In the genomic region with DNA sequence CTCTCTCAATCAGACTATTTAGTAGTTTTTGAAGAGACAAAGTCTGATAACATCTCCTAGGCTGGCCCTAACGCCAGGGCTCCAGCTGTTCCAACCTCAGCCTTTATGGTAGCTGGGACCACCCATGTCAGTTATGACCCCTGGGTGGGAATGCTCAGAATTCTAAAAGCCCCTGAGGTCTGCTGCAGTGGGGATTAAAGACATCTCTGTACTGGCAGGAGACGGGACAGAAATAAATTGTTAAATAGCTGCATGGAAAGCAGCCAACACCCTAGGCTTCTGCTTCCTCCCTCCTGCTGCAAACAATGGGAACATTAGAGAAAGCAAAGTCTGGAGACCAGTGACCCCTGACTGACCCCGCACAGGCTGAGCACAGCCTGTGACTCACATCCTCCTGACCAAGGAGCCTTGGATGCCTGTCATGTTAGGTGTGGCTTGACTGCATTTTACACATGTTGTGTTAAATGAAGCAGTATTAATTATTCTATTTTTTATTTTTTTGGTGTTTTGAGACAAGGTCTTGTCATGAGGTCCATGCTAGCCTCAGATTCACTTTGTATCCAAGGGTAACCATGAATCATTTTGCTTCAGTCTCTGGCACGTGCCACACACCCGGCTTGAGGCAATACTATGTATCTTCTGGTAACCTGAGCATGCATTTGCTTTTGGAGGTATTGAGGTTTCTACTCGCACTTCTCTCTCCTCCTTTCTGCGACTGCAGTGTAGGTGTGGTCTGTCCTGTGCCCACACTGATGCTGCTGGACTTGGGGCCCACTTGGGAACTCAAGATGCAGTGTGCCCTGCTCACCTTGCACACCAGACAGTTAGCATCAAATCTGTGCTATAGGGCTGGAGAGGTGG, we compare ENCODE assay signal across 8 mouse cellular contexts. TPM values are rescaled to one million over a fixed set of nuclear protein-coding genes. Genes with fewer than 3 reads are reported as not detected.
DNase-seq lines count a peak whose midpoint lies in the region; ATAC-seq lines count a peak whose summit lies in the region.

No protein-coding gene starts in this region.

- H3K4me2 ChIP-seq in embryonic facial prominence, embryonic 11.5 days (ENCODE audit: low read depth, low read length): no peak overlapping the region
- 0 out of 2 replicates have a peak overlapping the region, but pooled peaks have one; percentile 5 for H3K4me2 ChIP-seq in heart, embryonic 11.5 days
- H3K4me2 ChIP-seq in kidney, embryonic 15.5 days: no peak overlapping the region

- peak; percentile 90 for ATAC-seq in embryonic facial prominence, embryonic 11.5 days (replicated peaks; ENCODE audit: insufficient number of reproducible peaks, low FRiP score, low TSS enrichment, low read depth)
- peak; percentile 87 for ATAC-seq in heart, embryonic 11.5 days (replicated peaks; ENCODE audit: insufficient number of reproducible peaks, low FRiP score, low TSS enrichment)
- peak; percentile 95 for ATAC-seq in kidney, embryonic 15.5 days (replicated peaks; ENCODE audit: low FRiP score)

- H3K9me3 ChIP-seq in embryonic facial prominence, embryonic 11.5 days (replicated peaks; ENCODE audit: control insufficient read depth, low read length): no peaks in the 10 kb centered on the region; the same call in 1 of the 2 replicates
- H3K9me3 ChIP-seq in heart, embryonic 11.5 days (replicated peaks; ENCODE audit: control insufficient read depth, low read length): no peaks in the 10 kb centered on the region; the same call in 1 of the 2 replicates
- H3K9me3 ChIP-seq in kidney, embryonic 15.5 days (replicated peaks): no peaks in the 10 kb centered on the region

- no peak overlapping the region for H3K27ac ChIP-seq in embryonic facial prominence, embryonic 11.5 days (replicated peaks; ENCODE audit: low read depth, low read length)
- H3K27ac ChIP-seq in heart, embryonic 11.5 days (ENCODE audit: low read depth, low read length): peak overlapping the region; percentile 89
- H3K27ac ChIP-seq in kidney, embryonic 15.5 days: peak overlapping the region; percentile 90

- DNase-seq in NIH3T3 (ENCODE audit: low read depth): peak; percentile 94
- peak; percentile 63 for DNase-seq in embryonic facial prominence, embryonic 11.5 days (ENCODE audit: low spot score)
- peak; percentile 78 for DNase-seq in lung, postnatal 14 days
- DNase-seq in skeletal muscle tissue, adult 2 months (ENCODE audit: low read depth, low spot score): peak; percentile 86
- DNase-seq in cerebellum, adult 8-10 months: no peak
- no peak for DNase-seq in left cerebral cortex, adult 9 months (ENCODE audit: low spot score in 2 of 2)

- no peaks in the 10 kb centered on the region for H3K36me3 ChIP-seq in embryonic facial prominence, embryonic 11.5 days (replicated peaks; ENCODE audit: control insufficient read depth, insufficient read depth, low read depth, low read length)
- H3K36me3 ChIP-seq in heart, embryonic 11.5 days (ENCODE audit: control insufficient read depth, insufficient read depth, low read length): no peaks in the 10 kb centered on the region
- H3K36me3 ChIP-seq in kidney, embryonic 15.5 days: no peaks in the 10 kb centered on the region

- H3K4me1 ChIP-seq in embryonic facial prominence, embryonic 11.5 days (ENCODE audit: control insufficient read depth, insufficient read depth, low read length): no peaks in the 10 kb centered on the region
- H3K4me1 ChIP-seq in heart, embryonic 11.5 days (ENCODE audit: control insufficient read depth, insufficient read depth, low read length): peaks cover 8% of the 10 kb centered on the region
- H3K4me1 ChIP-seq in kidney, embryonic 15.5 days: peaks cover 16% of the 10 kb centered on the region

- H3K4me3 ChIP-seq in embryonic facial prominence, embryonic 11.5 days (ENCODE audit: low read depth, low read length): no peak overlapping the region
- H3K4me3 ChIP-seq in heart, embryonic 11.5 days (ENCODE audit: low read depth, low read length): no peak overlapping the region
- no peak overlapping the region for H3K4me3 ChIP-seq in kidney, embryonic 15.5 days (replicated peaks)

- 23% methylated on average over 7 of the region's 7 CpGs for WGBS in embryonic facial prominence, embryonic 11.5 days
- 32% methylated on average over 7 of the region's 7 CpGs for WGBS in heart, embryonic 11.5 days (ENCODE audit: insufficient replicate concordance)
- WGBS in kidney, embryonic 15.5 days: 9% methylated on average over 7 of the region's 7 CpGs

- H3K27me3 ChIP-seq in embryonic facial prominence, embryonic 11.5 days (ENCODE audit: control insufficient read depth, insufficient read depth, low read length): no peaks in the 10 kb centered on the region
- H3K27me3 ChIP-seq in heart, embryonic 11.5 days (ENCODE audit: control insufficient read depth, insufficient read depth, low read length): no peaks in the 10 kb centered on the region
- H3K27me3 ChIP-seq in kidney, embryonic 15.5 days: no peaks in the 10 kb centered on the region

- no peak overlapping the region for H3K9ac ChIP-seq in embryonic facial prominence, embryonic 11.5 days (replicated peaks; ENCODE audit: low read length)
- H3K9ac ChIP-seq in heart, embryonic 11.5 days (ENCODE audit: low read depth, low read length): no peak overlapping the region
- no peak overlapping the region for H3K9ac ChIP-seq in kidney, embryonic 15.5 days

RNA-seq across cellular contexts. Expression of a gene that starts 18.9 kb away (rescaled TPM):
- polyA plus RNA-seq in embryonic facial prominence, embryonic 11.5 days (2014; fragmentation: Nextera tagmentation; extraction: Ambion mirVana): 1,068 and 1,141 TPM in 2 replicates
- 1,014 and 1,054 TPM in 2 replicates for polyA plus RNA-seq in heart, embryonic 11.5 days (2014; fragmentation: Nextera tagmentation; extraction: Ambion mirVana)
- 1,011 and 1,156 TPM in 2 replicates for polyA plus RNA-seq in kidney, embryonic 15.5 days (2015; fragmentation: Nextera tagmentation; extraction: Ambion mirVana)

Comparison
In these comparisons a context has a peak if more than half of its experiments do, and no peak if none do; other contexts are left out.
1. DNase-seq: peak in NIH3T3 (single experiment), embryonic facial prominence, embryonic 11.5 days (single experiment), lung, postnatal 14 days (single experiment) and skeletal muscle tissue, adult 2 months (single experiment); none in cerebellum, adult 8-10 months (single experiment) and left cerebral cortex, adult 9 months (0 of 2).
2. Peak in every context shown above with its lines, with median percentiles within 50 percentile points of each other: ATAC-seq.